Mouse (Mus musculus): ENCODE measurements at regions not wholly inside any gene's neighbourhood (a gene's known extent, or its start where the extent isn't known, plus 50 kb on each side); places are given as distances from the start of the nearest gene placed in this dataset.

DNA sequence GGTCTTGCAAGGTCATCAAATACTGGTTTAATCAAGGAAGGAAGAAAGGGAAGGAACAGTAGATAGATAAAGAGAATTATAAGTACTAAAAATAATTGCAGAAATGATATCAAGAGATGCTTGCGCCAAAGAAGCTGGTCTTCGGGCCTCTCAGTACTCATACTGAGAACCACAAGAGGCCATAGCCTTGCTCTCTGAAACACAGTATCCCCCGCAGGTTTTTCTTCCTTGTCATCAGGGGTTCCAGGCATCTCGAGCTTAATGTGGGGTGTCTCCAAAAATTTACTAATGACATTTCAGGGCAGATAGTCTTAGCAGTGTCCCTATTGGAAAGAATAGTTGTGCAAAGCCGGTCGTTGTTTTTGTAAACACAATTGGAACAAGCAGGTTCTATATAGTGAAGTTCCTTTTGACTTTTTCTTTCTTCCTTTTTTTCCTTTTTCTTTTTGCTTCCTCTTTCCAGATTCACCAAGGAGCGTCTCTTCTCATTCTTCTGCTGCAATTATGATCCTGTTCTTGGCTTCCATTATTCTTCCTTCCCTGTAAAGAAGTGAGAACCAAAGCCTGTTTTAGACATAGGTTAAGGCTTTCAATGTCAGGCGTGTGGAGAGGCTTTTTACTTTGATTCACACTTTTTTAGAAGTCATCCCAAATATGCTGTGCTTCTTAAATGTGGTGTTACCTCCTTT, 211.5 kb upstream of the Tle1 start:
- no peak for TF ChIP-seq POLR2A (IDR thresholded peaks at IDR 0.05; ENCODE audit: extremely low read depth, insufficient read depth, low read length)
- TF ChIP-seq CTCF (IDR thresholded peaks at IDR 0.05; ENCODE audit: low read depth, low read length), result no peak
